Mouse (Mus musculus): ENCODE data around the gene Calhm3.

GRCm38 (mm10) chr19:47137771-47138421 lies 19.7 kb downstream of the Calhm3 start, which contains the start of gene Calhm2:
- TF ChIP-seq POLR2A (IDR thresholded peaks at IDR 0.05; ENCODE audit: low read depth, low read length) (peak; percentile 77), CTCF (IDR thresholded peaks at IDR 0.05; ENCODE audit: borderline replicate concordance, insufficient read depth, low read length) (no peak)

All from embryonic fibroblast, embryonic 13.5 days (primary cell).